ENCODE assay signal across 11 mouse cellular contexts in genomic region chr15:102984521-102984920, GRCm38 (mm10). TPM values are rescaled to one million over a fixed set of nuclear protein-coding genes. Genes with fewer than 3 reads are reported as not detected.
"Had no signal": no experiment of that assay in that cellular context is flagged by ENCODE, and none has a peak within 500 bp of the region (broad histone marks: within the 10 kb centered on the region; RNA-seq: fewer than 3 reads in every experiment).

No protein-coding gene starts in this region.

- ATAC-seq: hindbrain, postnatal 0 days; liver, postnatal 0 days; midbrain, embryonic 16.5 days had no signal

- H3K9ac ChIP-seq: limb, embryonic 15.5 days; liver, embryonic 13.5 days; liver, postnatal 0 days; midbrain, embryonic 12.5 days had no signal

- H3K4me3 ChIP-seq: limb, embryonic 15.5 days; liver, embryonic 13.5 days; midbrain, embryonic 12.5 days had no signal

- H3K9me3 ChIP-seq: limb, embryonic 15.5 days; liver, embryonic 13.5 days; midbrain, embryonic 12.5 days had no signal

- DNase-seq: kidney, adult 18-20 months; left cerebral cortex, postnatal 4 days; liver, embryonic 13.5 days; liver, postnatal 0 days; thymus, adult 2 months; thymus, postnatal 25 days had no signal

- H3K27ac ChIP-seq: hindbrain, postnatal 0 days; limb, embryonic 15.5 days; liver, embryonic 13.5 days; midbrain, embryonic 12.5 days had no signal

- H3K4me2 ChIP-seq: limb, embryonic 15.5 days; liver, embryonic 13.5 days; midbrain, embryonic 12.5 days had no signal

- H3K36me3 ChIP-seq: limb, embryonic 15.5 days; liver, embryonic 13.5 days; midbrain, embryonic 12.5 days had no signal

RNA-seq across cellular contexts. Expression of gene Hoxc8, which starts 5.9 kb away (rescaled TPM):
- polyA plus RNA-seq: hindbrain, postnatal 0 days; liver, postnatal 0 days; midbrain, embryonic 12.5 days; midbrain, embryonic 16.5 days had no signal

RNA-seq across cellular contexts. Expression of gene Hoxc9, which starts 8.3 kb away (rescaled TPM):
- polyA plus RNA-seq: hindbrain, postnatal 0 days; liver, embryonic 13.5 days; liver, postnatal 0 days; lung, embryonic 16.5 days; midbrain, embryonic 12.5 days; midbrain, embryonic 16.5 days had no signal

RNA-seq across cellular contexts. Expression of gene Hoxc6, which starts 13.5 kb away (rescaled TPM):
- polyA plus RNA-seq: liver, postnatal 0 days; midbrain, embryonic 12.5 days; midbrain, embryonic 16.5 days had no signal

RNA-seq across cellular contexts. Expression of gene Hoxc5, which starts 17.3 kb away (rescaled TPM):
- polyA plus RNA-seq: liver, postnatal 0 days; midbrain, embryonic 12.5 days; midbrain, embryonic 16.5 days had no signal

RNA-seq across cellular contexts. Expression of gene Hoxc10, which starts 17.9 kb away (rescaled TPM):
- polyA plus RNA-seq: hindbrain, postnatal 0 days; liver, embryonic 13.5 days; liver, postnatal 0 days; lung, embryonic 16.5 days; midbrain, embryonic 12.5 days; midbrain, embryonic 16.5 days had no signal
